Mouse (Mus musculus) lung, postnatal 0 days (tissue): Measurements from ENCODE around the gene Tmx2.

Source experiments
- CTCF ChIP-seq: IDR thresholded peaks from 2 replicates; pipeline ENCODE4 v1.5.1; 2016; ENCODE audit warnings: antibody characterized with exemption, mild to moderate bottlenecking
- EP300 ChIP-seq: IDR thresholded peaks from 2 replicates; pipeline ENCODE4 v1.6.1; 2016; ENCODE audit warnings: antibody characterized with exemption, mild to moderate bottlenecking, control low read depth

GRCm38 (mm10) chr2:84640833-84641232, 38.1 kb downstream of the Tmx2 start:
- TF ChIP-seq CTCF (no peak), EP300 (no peak)
